Mouse (Mus musculus) cerebellum, adult 2 months (tissue): Measurements from ENCODE around the gene Ifitm6.

Experiments used
- CTCF ChIP-seq: fragments of 200-500 bp; IDR thresholded peaks from 2 replicates; pipeline ENCODE4 v1.5.1; 2011; ENCODE audit warnings: low read depth, mild to moderate bottlenecking, control low read depth, low read length, moderate library complexity, borderline replicate concordance; ENCODE audit not compliant: insufficient read depth
- POLR2A ChIP-seq: fragments of 200-500 bp; IDR thresholded peaks from 2 replicates; pipeline ENCODE4 v1.6.1; 2011; ENCODE audit warnings: low read length, control low read depth, borderline replicate concordance; ENCODE audit not compliant: insufficient read depth

DNA sequence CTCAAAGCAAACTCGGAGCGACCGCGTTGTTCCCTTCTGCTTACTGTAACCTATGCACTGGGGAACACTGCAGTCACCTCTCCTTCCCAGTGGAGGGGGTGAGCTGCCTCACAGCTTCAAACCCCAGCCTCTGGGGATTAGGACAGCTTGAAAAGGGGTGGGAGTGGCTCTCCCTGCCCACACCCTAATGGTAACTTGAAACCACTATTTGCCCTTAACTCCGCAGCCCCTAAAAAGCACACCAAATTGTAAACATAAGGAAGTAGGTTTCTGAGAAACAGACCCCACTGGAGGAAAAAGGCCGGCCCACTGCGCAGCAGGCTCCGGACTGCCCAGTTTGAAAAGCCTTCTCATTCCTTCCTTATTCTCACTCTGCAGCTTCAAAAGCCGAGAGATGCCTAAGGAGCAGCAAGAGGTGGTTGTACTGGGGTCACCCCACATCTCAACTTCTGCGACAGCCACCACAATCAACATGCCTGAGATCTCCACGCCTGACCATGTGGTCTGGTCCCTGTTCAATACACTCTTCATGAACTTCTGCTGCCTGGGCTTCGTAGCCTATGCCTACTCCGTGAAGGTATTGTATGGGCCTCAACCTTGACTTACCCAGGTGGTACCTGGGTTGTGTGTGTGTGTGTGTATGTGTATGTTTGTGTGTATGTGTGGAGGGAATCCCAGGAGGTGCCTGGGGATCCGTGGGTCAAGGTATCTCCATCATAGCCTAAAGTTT is 49.7 kb downstream of the Ifitm6 start:
- TF ChIP-seq CTCF (no peak), POLR2A (no peak)
